19 mouse cellular contexts compared by ENCODE assay signal in genomic region chr3:96306506-96306905, GRCm38 (mm10). TPM values are rescaled to one million over a fixed set of nuclear protein-coding genes. Genes with fewer than 3 reads are reported as not detected.
DNase-seq lines count a peak whose midpoint lies in the region; ATAC-seq and TF ChIP-seq lines count a peak whose summit lies in the region.
"Had no signal": no experiment of that assay in that cellular context is flagged by ENCODE, and none has a peak within 500 bp of the region (broad histone marks: within the 10 kb centered on the region; RNA-seq: fewer than 3 reads in every experiment).

No protein-coding gene starts in this region.

- no peak overlapping the region for H3K4me2 ChIP-seq in heart, embryonic 12.5 days
- H3K4me2 ChIP-seq in CH12.LX (ENCODE audit: insufficient read depth, low read depth, poor library complexity, severe bottlenecking): peak overlapping the region; percentile 29; the same call in 1 of the 2 replicates
- H3K4me2 ChIP-seq: embryonic facial prominence, embryonic 12.5 days; forebrain, embryonic 15.5 days; heart, embryonic 13.5 days; hindbrain, embryonic 15.5 days had no signal

- H3K36me3 ChIP-seq in heart, embryonic 12.5 days: no peaks in the 10 kb centered on the region
- H3K36me3 ChIP-seq in CH12.LX (replicated peaks in 1 of 2; ENCODE audit: control insufficient read depth in 1 of 2, insufficient read depth in 1 of 2, low read length in 1 of 2): no peaks in the 10 kb centered on the region
- H3K36me3 ChIP-seq: embryonic facial prominence, embryonic 12.5 days; forebrain, embryonic 15.5 days; heart, embryonic 13.5 days; hindbrain, embryonic 15.5 days had no signal

- no peak for TF ChIP-seq CTCF in CH12.LX (conservative IDR thresholded peaks at IDR 0.05 in 1 of 2, IDR thresholded peaks at IDR 0.05 in 1 of 2; ENCODE audit: low read depth in 2 of 2, low read length in 2 of 2)

- no peak for ATAC-seq in heart, embryonic 12.5 days (ENCODE audit: insufficient number of reproducible peaks, low FRiP score)
- ATAC-seq: activated CD4-positive, CD25-positive, alpha-beta regulatory T cell, adult 4 months; forebrain, embryonic 15.5 days; inflammation-experienced regulatory T-cells, adult 6 months had no signal

- H3K9me3 ChIP-seq in heart, embryonic 12.5 days (replicated peaks): no peaks in the 10 kb centered on the region
- no peaks in the 10 kb centered on the region for H3K9me3 ChIP-seq in CH12.LX (replicated peaks; ENCODE audit: low read length)
- H3K9me3 ChIP-seq: embryonic facial prominence, embryonic 12.5 days; forebrain, embryonic 15.5 days; heart, embryonic 13.5 days; hindbrain, embryonic 15.5 days had no signal

- H3K4me1 ChIP-seq in heart, embryonic 12.5 days (replicated peaks): no peaks in the 10 kb centered on the region
- H3K4me1 ChIP-seq in CH12.LX (ENCODE audit: control insufficient read depth in 1 of 2, insufficient read depth in 2 of 2): peaks cover 8 to 9% of the 10 kb centered on the region in 2 experiments
- H3K4me1 ChIP-seq: embryonic facial prominence, embryonic 12.5 days; forebrain, embryonic 15.5 days; heart, embryonic 13.5 days; hindbrain, embryonic 15.5 days had no signal

- 79% methylated on average over 9 of the region's 9 CpGs for WGBS in heart, embryonic 12.5 days

- H3K27ac ChIP-seq in heart, embryonic 12.5 days (ENCODE audit: poor library complexity, severe bottlenecking): no peak overlapping the region
- H3K27ac ChIP-seq in CH12.LX (ENCODE audit: insufficient read depth, low read depth): no peak overlapping the region
- H3K27ac ChIP-seq: embryonic facial prominence, embryonic 12.5 days; forebrain, embryonic 15.5 days; heart, embryonic 13.5 days; hindbrain, embryonic 15.5 days had no signal

- TF ChIP-seq POLR2A in CH12.LX (IDR thresholded peaks at IDR 0.05; ENCODE audit: low read depth, low read length): no peak

- H3K9ac ChIP-seq in heart, embryonic 12.5 days: no peak overlapping the region
- H3K9ac ChIP-seq in CH12.LX (ENCODE audit: insufficient read depth, low read depth): no peak overlapping the region
- H3K9ac ChIP-seq: embryonic facial prominence, embryonic 12.5 days; forebrain, embryonic 15.5 days; heart, embryonic 13.5 days; hindbrain, embryonic 15.5 days had no signal

- peak; percentile 76 for DNase-seq in heart, adult 11 months
- no peak for DNase-seq in CH12.LX (ENCODE audit: extremely low read depth)
- DNase-seq in thymus, postnatal 0 days (ENCODE audit: low spot score): peak; percentile 43
- DNase-seq in thymus, postnatal 4 days: peak; percentile 41
- DNase-seq in adrenal gland, adult (ENCODE audit: inconsistent age in 2 of 2, low spot score in 1 of 2): no peak
- DNase-seq in cerebellum, adult 9-10 months: no peak
- DNase-seq: adrenal gland, postnatal 25 days; cerebellum, adult 2 months; cerebellum, postnatal 25 days; gastrocnemius, postnatal 10 days; heart, postnatal 36 days had no signal

- in situ Hi-C loops in CH12.LX (cut with MboI; ENCODE audit: low pct_ligation_motif_present, low pct_unique_long_range_greater_than_20kb, low sequenced_read_pairs): no loop called here

- TF ChIP-seq EP300 in CH12.LX (IDR thresholded peaks at IDR 0.05; ENCODE audit: low read length): no peak

- no peak for TF ChIP-seq RAD21 in CH12.LX (IDR thresholded peaks at IDR 0.05; ENCODE audit: low read depth, low read length)

- H3K4me3 ChIP-seq in heart, embryonic 12.5 days: no peak overlapping the region
- H3K4me3 ChIP-seq in CH12.LX (replicated peaks in 1 of 3; ENCODE audit: low read depth in 2 of 3, low read length in 2 of 3, poor library complexity in 1 of 3): peak overlapping the region in 1 of 3 experiments; percentile 8
- H3K4me3 ChIP-seq: embryonic facial prominence, embryonic 12.5 days; forebrain, embryonic 15.5 days; heart, embryonic 13.5 days; hindbrain, embryonic 15.5 days had no signal

- peaks cover 19% of the 10 kb centered on the region for H3K27me3 ChIP-seq in heart, embryonic 12.5 days (replicated peaks)
- H3K27me3 ChIP-seq in CH12.LX (replicated peaks): peaks cover 8% of the 10 kb centered on the region
- H3K27me3 ChIP-seq: embryonic facial prominence, embryonic 12.5 days; forebrain, embryonic 15.5 days; hindbrain, embryonic 15.5 days had no signal

- dilution Hi-C loops in CH12.LX (cut with MboI; ENCODE audit: extremely low pct_ligation_motif_present, extremely low pct_unique_long_range_greater_than_20kb, low sequenced_read_pairs): no loop called here

- no peaks in the 10 kb centered on the region for H3K79me2 ChIP-seq in CH12.LX (replicated peaks; ENCODE audit: control insufficient read depth, extremely low read depth, insufficient read depth, poor library complexity, severe bottlenecking)

TF ChIP-seq in CH12.LX, 34 proteins besides CTCF, POLR2A, EP300 and RAD21:
- TF ChIP-seq SIN3A (IDR thresholded peaks at IDR 0.05; ENCODE audit: low read length) (no peak), MAZ (IDR thresholded peaks at IDR 0.05; ENCODE audit: low read depth, low read length) (no peak)

RNA-seq across cellular contexts. Expression of gene Fcgr1, which starts 12.7 kb away (rescaled TPM):
- 0.71 and 0.82 TPM in 2 replicates for polyA plus RNA-seq in heart, embryonic 12.5 days (2016; fragmentation: Nextera tagmentation; extraction: Ambion mirVana)
- total RNA-seq in CH12.LX (2012; rRNA removed): 0.04 TPM in 1 of 2 replicates, not detected in the other
- total RNA-seq in CH12.LX (2014; rRNA removed): 0.18 TPM in 1 of 2 replicates, not detected in the other
- 0.27 TPM in 1 of 2 replicates, not detected in the other for polyA plus RNA-seq in CH12.LX (2012; ENCODE audit: insufficient read length, low read depth)
- 3.4 and 5.0 TPM in 2 replicates for polyA plus RNA-seq in thymus, postnatal 0 days (2015; fragmentation: Nextera tagmentation; extraction: Ambion mirVana)
- polyA plus RNA-seq: activated CD4-positive, CD25-positive, alpha-beta regulatory T cell, adult 4 months had no signal

RNA-seq across cellular contexts. Expression of gene Hist2h2bb, which starts 37.0 kb away (rescaled TPM):
- polyA plus RNA-seq in heart, embryonic 12.5 days (2016; fragmentation: Nextera tagmentation; extraction: Ambion mirVana): 4.0 and 6.5 TPM in 2 replicates
- total RNA-seq in CH12.LX (2012; rRNA removed) (2,265 and 2,866 TPM in 2 replicates), CH12.LX (2014; rRNA removed) (36.0 and 51.9 TPM in 2 replicates)
- 1.6 and 4.1 TPM in 2 replicates for polyA plus RNA-seq in CH12.LX (2012; ENCODE audit: insufficient read length, low read depth)
- 47.9 and 71.3 TPM in 2 replicates for polyA plus RNA-seq in thymus, postnatal 0 days (2015; fragmentation: Nextera tagmentation; extraction: Ambion mirVana)
- polyA plus RNA-seq: adrenal gland, adult 2 months had no signal

RNA-seq across cellular contexts. Expression of gene Hist2h3b, which starts 38.1 kb away (rescaled TPM):
- polyA plus RNA-seq in heart, embryonic 12.5 days (2016; fragmentation: Nextera tagmentation; extraction: Ambion mirVana): 23.4 and 26.5 TPM in 2 replicates
- total RNA-seq in CH12.LX (2012; rRNA removed): 1,287 and 1,421 TPM in 2 replicates
- 18.3 and 39.4 TPM in 2 replicates for total RNA-seq in CH12.LX (2014; rRNA removed)
- 7.2 and 12.1 TPM in 2 replicates for polyA plus RNA-seq in CH12.LX (2012; ENCODE audit: insufficient read length, low read depth)
- polyA plus RNA-seq in thymus, postnatal 0 days (2015; fragmentation: Nextera tagmentation; extraction: Ambion mirVana): 278 and 396 TPM in 2 replicates

RNA-seq across cellular contexts. Expression of gene Hist2h4, which starts 43.4 kb away (rescaled TPM):
- 3.2 and 3.7 TPM in 2 replicates for polyA plus RNA-seq in heart, embryonic 12.5 days (2016; fragmentation: Nextera tagmentation; extraction: Ambion mirVana)
- total RNA-seq in CH12.LX (2012; rRNA removed) (116 and 130 TPM in 2 replicates), CH12.LX (2014; rRNA removed) (1.0 and 2.5 TPM in 2 replicates)
- polyA plus RNA-seq in CH12.LX (2012; ENCODE audit: insufficient read length, low read depth): 0.20 and 0.91 TPM in 2 replicates
- 101 and 145 TPM in 2 replicates for polyA plus RNA-seq in thymus, postnatal 0 days (2015; fragmentation: Nextera tagmentation; extraction: Ambion mirVana)

Comparison
In these comparisons a context has a peak if more than half of its experiments do, and no peak if none do; other contexts are left out.
1. DNase-seq: peak in heart, adult 11 months (single experiment), thymus, postnatal 0 days (single experiment) and thymus, postnatal 4 days (single experiment); none in CH12.LX (single experiment), adrenal gland, adult (0 of 2) and cerebellum, adult 9-10 months (single experiment).
2. RNA of gene Hist2h3b, which starts 38.1 kb away (polyA plus RNA-seq): 278 to 396 TPM in thymus, postnatal 0 days; 23.4 to 26.5 TPM in heart, embryonic 12.5 days and 7.2 to 12.1 TPM in CH12.LX; every median in the first group is over 10 times any median in the second.